Mouse (Mus musculus) kidney, adult 11 months (tissue): ENCODE data around the gene Ldlrad3.
A peak's percentile ranks its signal among the peaks of the same experiment; 100 is the strongest.

Experiments used
- DNase-seq: peaks from one replicate; pipeline ENCODE4 v3.0.0; 2022

The Ldlrad3 gene

GRCm38 (mm10) chr2:102113323-102113722, 72.9 kb downstream of the Ldlrad3 start:
- DNase-seq: peak; percentile 90

GRCm38 (mm10) chr2:102111906-102112499, 74.2 kb downstream of the Ldlrad3 start:
- DNase-seq: no peak

- DNase-seq: no peak
Measured at GRCm38 (mm10) chr2:102110306-102110705, 75.9 kb downstream of the Ldlrad3 start.

- DNase-seq: no peak
Measured at GRCm38 (mm10) chr2:102107280-102107679, 78.9 kb downstream of the Ldlrad3 start.

GRCm38 (mm10) chr2:102106728-102107127, 79.5 kb downstream of the Ldlrad3 start:
- no peak for DNase-seq

GRCm38 (mm10) chr2:102105454-102105853, 80.7 kb downstream of the Ldlrad3 start:
- no peak for DNase-seq

GRCm38 (mm10) chr2:102103955-102104354, 82.2 kb downstream of the Ldlrad3 start:
- DNase-seq: no peak

GRCm38 (mm10) chr2:102100490-102100889, 85.7 kb downstream of the Ldlrad3 start:
- DNase-seq: no peak

GRCm38 (mm10) chr2:102099702-102100450, 86.3 kb downstream of the Ldlrad3 start:
- DNase-seq: no peak

- no peak for DNase-seq
Measured at GRCm38 (mm10) chr2:102099261-102099660, 86.9 kb downstream of the Ldlrad3 start.

GRCm38 (mm10) chr2:102094773-102095172, 91.4 kb downstream of the Ldlrad3 start:
- no peak for DNase-seq

GRCm38 (mm10) chr2:102094281-102094680, 91.9 kb downstream of the Ldlrad3 start:
- DNase-seq: no peak

- no peak for DNase-seq
Measured at GRCm38 (mm10) chr2:102092579-102092978, 93.6 kb downstream of the Ldlrad3 start.

GRCm38 (mm10) chr2:102091516-102092350, 94.5 kb downstream of the Ldlrad3 start:
- DNase-seq: peak; percentile 28

GRCm38 (mm10) chr2:102087787-102088186, 98.4 kb downstream of the Ldlrad3 start:
- DNase-seq: no peak

- no peak for DNase-seq
Measured at GRCm38 (mm10) chr2:102086583-102086982, 99.6 kb downstream of the Ldlrad3 start.

- no peak for DNase-seq
Measured at GRCm38 (mm10) chr2:102082782-102083181, 103.4 kb downstream of the Ldlrad3 start.

GRCm38 (mm10) chr2:102077554-102077953, 108.6 kb downstream of the Ldlrad3 start:
- DNase-seq: peak; percentile 58

GRCm38 (mm10) chr2:102076237-102076636, 109.9 kb downstream of the Ldlrad3 start:
- no peak for DNase-seq

- DNase-seq: no peak
Measured at GRCm38 (mm10) chr2:102073266-102074037, 112.7 kb downstream of the Ldlrad3 start.

- no peak for DNase-seq
Measured at GRCm38 (mm10) chr2:102072859-102073258, 113.3 kb downstream of the Ldlrad3 start.

- no peak for DNase-seq
Measured at GRCm38 (mm10) chr2:102071022-102071717, 115.0 kb downstream of the Ldlrad3 start.
